10 mouse cellular contexts compared by ENCODE assay signal in the genomic region with DNA sequence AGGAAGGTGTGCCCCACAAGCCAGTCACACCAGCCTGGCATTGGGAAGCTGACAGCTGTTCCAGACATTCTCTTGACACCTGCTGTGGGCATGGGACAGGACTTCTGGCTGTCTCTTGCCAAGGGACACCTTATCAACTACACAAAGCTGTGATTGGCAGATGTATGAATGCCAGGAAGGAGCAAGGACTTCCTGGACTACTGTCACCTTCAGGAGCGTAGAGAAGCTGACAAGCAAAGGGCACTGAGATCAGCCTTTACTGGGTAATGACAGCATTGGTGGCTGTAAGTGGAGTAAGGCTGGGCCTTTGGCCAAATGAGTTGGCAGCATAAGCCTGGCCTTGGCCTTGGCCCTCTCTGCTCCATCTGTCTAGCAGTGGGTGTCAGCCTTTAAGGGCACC. TPM values are rescaled to one million over a fixed set of nuclear protein-coding genes. Genes with fewer than 3 reads are reported as not detected.
DNase-seq lines count a peak whose midpoint lies in the region; ATAC-seq and TF ChIP-seq lines count a peak whose summit lies in the region.
"Had no signal": no experiment of that assay in that cellular context is flagged by ENCODE, and none has a peak within 500 bp of the region (broad histone marks: within the 10 kb centered on the region; RNA-seq: fewer than 3 reads in every experiment).

No protein-coding gene starts in this region.

- no peak overlapping the region for H3K27ac ChIP-seq in midbrain, embryonic 14.5 days (replicated peaks; ENCODE audit: low read depth, low read length)
- H3K27ac ChIP-seq in midbrain, embryonic 10.5 days (replicated peaks): no peak overlapping the region
- H3K27ac ChIP-seq in gastrocnemius, adult 2 months: no peak overlapping the region
- H3K27ac ChIP-seq in hindbrain, postnatal 0 days: no peak overlapping the region; the same call in 1 of the 2 replicates

- WGBS in midbrain, embryonic 14.5 days: 67% methylated on average over 1 of the region's 1 CpGs
- WGBS in midbrain, embryonic 10.5 days: 90% methylated on average over 1 of the region's 1 CpGs
- WGBS in hindbrain, postnatal 0 days: 27% methylated on average over 1 of the region's 1 CpGs

- H3K9ac ChIP-seq in midbrain, embryonic 14.5 days (replicated peaks; ENCODE audit: low read length): no peak overlapping the region
- H3K9ac ChIP-seq in hindbrain, postnatal 0 days (replicated peaks; ENCODE audit: low read length): no peak overlapping the region

- no peaks in the 10 kb centered on the region for H3K4me1 ChIP-seq in midbrain, embryonic 14.5 days (ENCODE audit: control insufficient read depth, insufficient read depth, low read length)
- no peaks in the 10 kb centered on the region for H3K4me1 ChIP-seq in midbrain, embryonic 10.5 days
- H3K4me1 ChIP-seq in hindbrain, postnatal 0 days (ENCODE audit: insufficient read depth, low read length): no peaks in the 10 kb centered on the region; the same call in 1 of the 2 replicates

- H3K9me3 ChIP-seq in midbrain, embryonic 14.5 days (ENCODE audit: control insufficient read depth, low read length): no peaks in the 10 kb centered on the region
- no peaks in the 10 kb centered on the region for H3K9me3 ChIP-seq in midbrain, embryonic 10.5 days (replicated peaks)
- H3K9me3 ChIP-seq in hindbrain, postnatal 0 days (ENCODE audit: low read length): no peaks in the 10 kb centered on the region

- ATAC-seq in midbrain, embryonic 14.5 days (ENCODE audit: low FRiP score, low TSS enrichment): 0 out of 2 replicates have a peak, but pooled peaks have one; percentile 31
- peak; percentile 93 for ATAC-seq in hindbrain, postnatal 0 days
- no peak for ATAC-seq in granulocyte monocyte progenitor cell, adult 5-6 weeks (replicated peaks; ENCODE audit: poor library complexity, severe bottlenecking)

- no peaks in the 10 kb centered on the region for H3K27me3 ChIP-seq in midbrain, embryonic 14.5 days (ENCODE audit: control insufficient read depth, insufficient read depth, low read length)
- no peaks in the 10 kb centered on the region for H3K27me3 ChIP-seq in midbrain, embryonic 10.5 days (ENCODE audit: low read depth, poor library complexity, severe bottlenecking)
- H3K27me3 ChIP-seq in hindbrain, postnatal 0 days (ENCODE audit: insufficient read depth, low read length): no peaks in the 10 kb centered on the region

- no peak overlapping the region for H3K4me2 ChIP-seq in midbrain, embryonic 14.5 days (ENCODE audit: low read length)
- no peak overlapping the region for H3K4me2 ChIP-seq in hindbrain, postnatal 0 days (ENCODE audit: low read depth, low read length)
- H3K4me2 ChIP-seq: liver, embryonic 11.5 days had no signal

- H3K36me3 ChIP-seq in midbrain, embryonic 14.5 days (ENCODE audit: control insufficient read depth, insufficient read depth, low read length): no peaks in the 10 kb centered on the region
- no peaks in the 10 kb centered on the region for H3K36me3 ChIP-seq in midbrain, embryonic 10.5 days
- no peaks in the 10 kb centered on the region for H3K36me3 ChIP-seq in hindbrain, postnatal 0 days (ENCODE audit: insufficient read depth, low read length)
- H3K36me3 ChIP-seq: G1E had no signal

- no peak for TF ChIP-seq CTCF in gastrocnemius, adult 2 months (IDR thresholded peaks at IDR 0.05)
- no peak for TF ChIP-seq CTCF in hindbrain, postnatal 0 days (IDR thresholded peaks at IDR 0.05; ENCODE audit: low read depth)

- DNase-seq in midbrain, embryonic 14.5 days: peak; percentile 7
- DNase-seq in midbrain, embryonic 10.5 days (ENCODE audit: low spot score): no peak
- DNase-seq in cerebellum, adult 11 months: peak; percentile 77
- DNase-seq in gastrocnemius, adult 2 months: peak; percentile 74
- peak; percentile 87 for DNase-seq in hindbrain, postnatal 0 days (ENCODE audit: low spot score)
- no peak for DNase-seq in embryo, embryonic 11 days
- DNase-seq in layer of hippocampus, adult 18-20 months (ENCODE audit: low spot score in 2 of 2): no peak

- H3K4me3 ChIP-seq in midbrain, embryonic 14.5 days (replicated peaks; ENCODE audit: low read depth, low read length): no peak overlapping the region
- no peak overlapping the region for H3K4me3 ChIP-seq in midbrain, embryonic 10.5 days
- no peak overlapping the region for H3K4me3 ChIP-seq in gastrocnemius, adult 2 months
- H3K4me3 ChIP-seq in hindbrain, postnatal 0 days (ENCODE audit: low read length): no peak overlapping the region

- intact Hi-C loops in gastrocnemius, adult 2 months (cut with DNase I): no loop called here

RNA-seq across cellular contexts. Expression of gene Plppr1, which starts 17.4 kb away (rescaled TPM):
- polyA plus RNA-seq in midbrain, embryonic 14.5 days (2014; fragmentation: Nextera tagmentation; extraction: Ambion mirVana): 57.2 and 60.8 TPM in 2 replicates
- polyA plus RNA-seq in midbrain, embryonic 10.5 days (2016; fragmentation: Nextera tagmentation; extraction: Ambion mirVana): 3.4 and 7.3 TPM in 2 replicates
- total RNA-seq in gastrocnemius, adult 2 months (2021): not detected
- 38.7 and 46.1 TPM in 2 replicates for total RNA-seq in hindbrain, postnatal 0 days (2014; rRNA removed)
- polyA plus RNA-seq in hindbrain, postnatal 0 days (2015; fragmentation: Nextera tagmentation; extraction: Ambion mirVana): 53.1 and 54.4 TPM in 2 replicates
- not detected in 2 replicates for total RNA-seq in granulocyte monocyte progenitor cell, adult 5-6 weeks (2014; fragmentation: Nextera tagmentation)
- not detected in 2 replicates for total RNA-seq in granulocyte monocyte progenitor cell, adult 5-6 weeks (2017)
- 1 to 10 TPM; 7.2 to 7.8 TPM for total RNA-seq in layer of hippocampus, adult 18-20 months (2021)
- polyA plus RNA-seq: G1E had no signal

Comparison
In these comparisons a context has a peak if more than half of its experiments do, and no peak if none do; other contexts are left out.
1. DNase-seq: peak in midbrain, embryonic 14.5 days (single experiment), cerebellum, adult 11 months (single experiment), gastrocnemius, adult 2 months (single experiment) and hindbrain, postnatal 0 days (single experiment); none in midbrain, embryonic 10.5 days (single experiment), embryo, embryonic 11 days (single experiment) and layer of hippocampus, adult 18-20 months (0 of 2).
2. RNA of gene Plppr1, which starts 17.4 kb away (total RNA-seq): 38.7 to 46.1 TPM in hindbrain, postnatal 0 days and 7.2 to 7.8 TPM in layer of hippocampus, adult 18-20 months; not detected in gastrocnemius, adult 2 months and not detected in granulocyte monocyte progenitor cell, adult 5-6 weeks; every median in the first group is over 4 times any median in the second.